Mouse (Mus musculus) ES-E14 (cell line): Measurements from ENCODE around the gene Nek1. TPM values are rescaled to one million over a fixed set of nuclear protein-coding genes. Genes with fewer than 3 reads are reported as not detected.

Experiments used
- DNase-seq: peaks from one replicate; pipeline ENCODE4 v3.0.0-alpha.2; 2013; ENCODE audit warnings: low read depth, low spot score
- H3K27ac ChIP-seq: 2 replicates; pipeline ENCODE4 v1.5.1; 2012; ENCODE audit warnings: low read depth, mild to moderate bottlenecking, low read length, moderate library complexity, mixed read lengths; ENCODE audit not compliant: poor library complexity, insufficient read depth, severe bottlenecking
- H3K36me3 ChIP-seq: 2 replicates; pipeline ENCODE4 v1.6.1; 2012; ENCODE audit warnings: mild to moderate bottlenecking, low read length, moderate library complexity, mixed read lengths; ENCODE audit not compliant: control insufficient read depth, poor library complexity, insufficient read depth, severe bottlenecking
- H3K4me1 ChIP-seq, 2 experiments: fragments of 150-350 bp in 1 of 2; sonication (generic) in 1 of 2; 2 replicates each; pipeline ENCODE4 v1.6.1; 2012; ENCODE audit warnings: low read length in 2 of 2, mild to moderate bottlenecking in 1 of 2, mixed read lengths in 1 of 2; ENCODE audit not compliant: control insufficient read depth in 2 of 2, insufficient read depth in 2 of 2, poor library complexity in 1 of 2
- H3K4me3 ChIP-seq, 2 experiments: fragments of 150-350 bp in 1 of 2; sonication (generic) in 1 of 2; 2 replicates each; pipeline ENCODE4 v1.5.1; 2012; ENCODE audit warnings: low read length in 2 of 2, low read depth in 1 of 2, mild to moderate bottlenecking in 1 of 2, mixed read lengths in 1 of 2; ENCODE audit not compliant: insufficient read depth in 1 of 2, poor library complexity in 1 of 2, severe bottlenecking in 1 of 2
- H3K9ac ChIP-seq: 2 replicates; pipeline ENCODE4 v1.6.1; 2012; ENCODE audit warnings: low read depth, mild to moderate bottlenecking, low read length, mixed read lengths; ENCODE audit not compliant: poor library complexity, insufficient read depth, severe bottlenecking
- H3K9me3 ChIP-seq: fragments of 150-350 bp; sonication (generic); 2 replicates; pipeline ENCODE4 v1.6.1; 2012; ENCODE audit warnings: low read depth, mild to moderate bottlenecking, low read length; ENCODE audit not compliant: control insufficient read depth, insufficient read depth
- CHD2 ChIP-seq: IDR thresholded peaks from 2 replicates; pipeline ENCODE4 v1.6.1; 2014; ENCODE audit warnings: mild to moderate bottlenecking, low read depth, low read length, inconsistent platforms
- HCFC1 ChIP-seq: IDR thresholded peaks from 2 replicates; pipeline ENCODE4 v1.6.1; 2012; ENCODE audit warnings: low read length, inconsistent platforms, borderline replicate concordance; ENCODE audit not compliant: insufficient read depth
- MAFK ChIP-seq: IDR thresholded peaks from 2 replicates; pipeline ENCODE4 v1.6.1; 2014; ENCODE audit warnings: mild to moderate bottlenecking, low read depth, low read length, inconsistent platforms; ENCODE audit not compliant: insufficient read depth
- ZC3H11A ChIP-seq: IDR thresholded peaks from 2 replicates; pipeline ENCODE4 v1.6.1; 2012; ENCODE audit warnings: low read depth, mild to moderate bottlenecking, inconsistent platforms, low read length, borderline replicate concordance
- ZNF384 ChIP-seq: IDR thresholded peaks from 2 replicates; pipeline ENCODE4 v1.6.1; 2012; ENCODE audit warnings: low read depth, low read length, inconsistent platforms
- in situ Hi-C, 2 experiments: fragments of 600-800 bp; cut with MboI; formaldehyde crosslinking; loops; one replicate each; pipeline ENCODE4 v1.15.1; 2025; ENCODE audit warnings: low sequenced_read_pairs in 2 of 2, inconsistent platforms in 1 of 2; ENCODE audit not compliant: unreplicated experiment in 2 of 2
- total RNA-seq: library from RNA; depleted of rRNA; stranded (reverse); fragments of 300-350 nt; gene quantifications from 2 replicates; pipeline ENCODE4 v1.2.3, GENCODE M21; 2012; rRNA removed

Gene Nek1
- total RNA-seq, 1 experiment: 8.9 TPM

DNA sequence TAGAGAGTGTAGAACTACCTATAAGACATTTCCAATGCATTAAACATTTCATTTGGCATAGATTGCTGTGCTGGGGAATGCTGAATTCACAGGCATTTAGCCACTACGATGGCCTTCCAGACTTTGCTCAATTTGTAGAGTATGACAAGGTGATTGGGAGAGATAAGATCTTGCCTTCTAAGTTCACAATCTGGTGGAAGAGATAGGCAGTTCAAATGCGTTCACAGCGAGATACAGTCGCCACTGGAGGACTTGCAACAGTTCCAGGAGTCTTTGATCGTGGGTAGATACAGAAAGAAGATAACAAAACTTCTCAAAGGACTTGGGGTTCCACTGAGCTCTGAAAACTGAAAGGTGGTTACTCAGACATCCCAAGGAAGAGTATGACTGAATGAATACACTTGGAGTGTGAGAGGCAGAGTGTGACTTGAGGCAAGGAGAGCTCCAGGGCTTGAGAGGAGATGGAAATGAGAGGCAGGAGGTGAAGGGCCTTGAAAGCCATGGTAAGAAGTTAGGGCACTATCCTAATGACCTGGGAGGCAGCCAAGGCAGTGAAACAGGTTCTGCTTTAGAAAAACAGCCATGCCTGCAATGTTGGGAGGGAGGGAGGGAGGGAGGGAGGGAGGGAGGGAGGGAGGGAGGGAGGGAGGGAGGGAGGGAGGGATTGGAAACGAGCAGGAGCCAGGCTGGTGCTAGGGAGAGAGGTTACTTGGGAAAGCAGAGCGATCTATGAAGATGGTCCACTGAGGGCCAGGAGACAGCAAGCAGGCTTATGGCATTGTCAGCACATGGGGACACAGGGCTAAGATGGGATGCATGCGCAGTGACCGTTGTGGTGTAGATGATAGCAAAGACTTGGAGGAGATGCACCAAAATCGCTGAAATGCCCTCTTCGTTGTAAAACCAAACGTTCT is 184.9 kb downstream of the Nek1 start:
- no peak overlapping the region for H3K9ac ChIP-seq
- in situ Hi-C loops: no loop called here
- H3K4me1 ChIP-seq: no peaks in the 10 kb centered on the region
- no peak overlapping the region for H3K27ac ChIP-seq
- H3K4me3 ChIP-seq: no peak overlapping the region
- TF ChIP-seq ZC3H11A (no peak), HCFC1 (no peak), MAFK (no peak)
- no peaks in the 10 kb centered on the region for H3K36me3 ChIP-seq
- H3K9me3 ChIP-seq: no peaks in the 10 kb centered on the region
- no peak for DNase-seq

- H3K27ac ChIP-seq: no peak overlapping the region
- no peak for DNase-seq
- no peak overlapping the region for H3K9ac ChIP-seq
- H3K4me3 ChIP-seq: no peak overlapping the region
- in situ Hi-C loops: no loop called here
- H3K36me3 ChIP-seq: no peaks in the 10 kb centered on the region
- no peak for TF ChIP-seq CHD2
- TF ChIP-seq ZC3H11A: no peak
- TF ChIP-seq HCFC1: no peak
- TF ChIP-seq MAFK: no peak
- no peak for TF ChIP-seq ZNF384
- H3K4me1 ChIP-seq: no peaks in the 10 kb centered on the region
- no peaks in the 10 kb centered on the region for H3K9me3 ChIP-seq
Measured at GRCm38 (mm10) chr8:61178594-61179140, 185.7 kb downstream of the Nek1 start.

Other genes with a start within 250 kb of the Nek1 start
- 31.1 and 44.6 TPM in 2 replicates for gene Hpf1, start 102.8 kb upstream of the Nek1 start, total RNA-seq
- gene Clcn3, start 9.9 kb upstream of the Nek1 start, total RNA-seq: 72.0 and 85.9 TPM in 2 replicates
- 4.1 and 6.0 TPM in 2 replicates for gene Sh3rf1, start 230.7 kb downstream of the Nek1 start, total RNA-seq